Mouse (Mus musculus) small intestine, adult 2 months (tissue): Measurements from ENCODE around the gene Lrrc49.
A peak's percentile ranks its signal among the peaks of the same experiment; 100 is the strongest.

Experiments
- CTCF ChIP-seq: fragments of 200-500 bp; IDR thresholded peaks from 2 replicates; pipeline ENCODE4 v1.5.1; 2012; ENCODE audit warnings: low read depth, mild to moderate bottlenecking, control low read depth, inconsistent platforms, low read length, moderate library complexity, mixed read lengths; ENCODE audit not compliant: insufficient replicate concordance, insufficient read length; ENCODE audit errors: extremely low read depth
- POLR2A ChIP-seq: fragments of 200-500 bp; IDR thresholded peaks from 2 replicates; pipeline ENCODE4 v1.6.1; 2012; ENCODE audit warnings: low read depth, mild to moderate bottlenecking, control low read depth, inconsistent platforms, low read length, moderate library complexity

DNA sequence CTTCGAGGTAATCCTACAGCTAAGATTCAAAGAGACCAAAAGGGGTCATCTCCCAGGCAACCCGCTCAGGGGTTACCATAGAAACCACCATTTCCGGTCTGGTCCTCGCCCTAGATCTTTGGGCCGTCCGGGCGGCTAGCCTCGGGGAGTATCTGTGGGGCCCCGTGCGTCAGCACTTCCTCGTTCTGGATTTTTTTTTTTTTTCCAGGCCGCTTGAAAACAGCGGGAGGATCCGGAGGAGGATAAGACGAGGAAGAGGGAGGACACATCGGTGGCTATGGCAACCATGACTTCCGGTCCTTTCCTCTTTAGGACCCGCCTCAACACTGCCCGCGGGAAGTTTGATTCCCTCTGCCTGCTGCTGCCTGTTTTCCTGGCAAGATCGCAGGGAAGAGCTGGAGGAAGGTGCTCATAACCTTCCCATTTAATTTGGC lies at the start of gene Lrrc49:
- TF ChIP-seq CTCF = no peak
- TF ChIP-seq POLR2A = 0 out of 2 replicates have a peak, but pooled peaks have one; percentile 42
